Mouse (Mus musculus) MEL (cell line): Measurements from ENCODE around the gene Pld4. TPM values are rescaled to one million over a fixed set of nuclear protein-coding genes. Genes with fewer than 3 reads are reported as not detected.

Source experiments
- DNase-seq: peaks from one replicate; pipeline ENCODE4 v3.0.0; 2011; ENCODE audit warnings: low read depth, low spot score
- H3K27ac ChIP-seq: 2 replicates; pipeline ENCODE4 v1.5.1; 2012; ENCODE audit warnings: low read depth, mild to moderate bottlenecking, control low read depth, low read length, moderate library complexity; ENCODE audit not compliant: control insufficient read depth
- H3K27me3 ChIP-seq, 2 experiments: fragments of 150-350 bp in 1 of 2; sonication (generic) in 1 of 2; 2 replicates each; pipeline ENCODE4 v1.6.1; 2012; ENCODE audit warnings: low read length in 2 of 2, mild to moderate bottlenecking in 2 of 2, improper control_type of control experiment in 1 of 2, moderate library complexity in 1 of 2; ENCODE audit not compliant: insufficient read depth in 2 of 2, control insufficient read depth in 1 of 2
- H3K36me3 ChIP-seq, 2 experiments: 2 replicates each; pipeline ENCODE4 v1.6.1; 2012 to 2014; ENCODE audit warnings: low read length in 2 of 2, improper control_type of control experiment in 1 of 2, inconsistent platforms in 1 of 2, mild to moderate bottlenecking in 1 of 2; ENCODE audit not compliant: insufficient read depth in 2 of 2, control insufficient read depth in 1 of 2
- H3K4me1 ChIP-seq, 2 experiments: fragments of 150-350 bp in 1 of 2; sonication (generic) in 1 of 2; 2 replicates each; pipeline ENCODE4 v1.6.1; 2012; ENCODE audit warnings: low read length in 2 of 2, improper control_type of control experiment in 1 of 2, mild to moderate bottlenecking in 1 of 2; ENCODE audit not compliant: insufficient read depth in 2 of 2, control insufficient read depth in 1 of 2
- H3K4me3 ChIP-seq, 2 experiments: fragments of 150-350 bp in 1 of 2; sonication (generic) in 1 of 2; 2 replicates each; pipeline ENCODE4 v1.5.1; 2012; ENCODE audit warnings: low read depth in 2 of 2, low read length in 2 of 2, mild to moderate bottlenecking in 2 of 2, moderate library complexity in 2 of 2, control low read depth in 1 of 2, improper control_type of control experiment in 1 of 2; ENCODE audit not compliant: control insufficient read depth in 1 of 2, insufficient read depth in 1 of 2
- H3K79me2 ChIP-seq: 2 replicates; pipeline ENCODE4 v1.6.1; 2012; ENCODE audit warnings: mild to moderate bottlenecking, low read length, moderate library complexity; ENCODE audit not compliant: control insufficient read depth, poor library complexity, insufficient read depth
- H3K9ac ChIP-seq: 2 replicates; pipeline ENCODE4 v1.6.1; 2012; ENCODE audit warnings: low read depth, mild to moderate bottlenecking, control low read depth, low read length, moderate library complexity; ENCODE audit not compliant: control insufficient read depth, poor library complexity, severe bottlenecking
- H3K9me3 ChIP-seq: fragments of 150-350 bp; sonication (generic); replicated peaks from 2 replicates; pipeline ENCODE4 v1.6.1; 2012; ENCODE audit warnings: mild to moderate bottlenecking, low read length, improper control_type of control experiment, moderate library complexity; ENCODE audit not compliant: insufficient read depth
- BHLHE40 ChIP-seq: IDR thresholded peaks from 2 replicates; pipeline ENCODE4 v1.6.1; 2012; ENCODE audit warnings: low read depth, mild to moderate bottlenecking, inconsistent platforms, low read length, improper control_type of control experiment, borderline replicate concordance
- CTCF ChIP-seq, 3 experiments: IDR thresholded peaks in 2 of 3; conservative IDR thresholded peaks in 1 of 3; 2 replicates each; pipeline ENCODE4 v1.5.1; 2011 to 2012; ENCODE audit warnings: low read length in 3 of 3, low read depth in 2 of 3, mild to moderate bottlenecking in 2 of 3, improper control_type of control experiment in 1 of 3, inconsistent platforms in 1 of 3, mixed read lengths in 1 of 3, moderate library complexity in 1 of 3; ENCODE audit not compliant: control insufficient read depth in 1 of 3, insufficient read depth in 1 of 3, poor library complexity in 1 of 3, severe bottlenecking in 1 of 3
- HCFC1 ChIP-seq: IDR thresholded peaks from 2 replicates; pipeline ENCODE4 v1.6.1; 2012; ENCODE audit warnings: low read depth, mild to moderate bottlenecking, inconsistent platforms, low read length, improper control_type of control experiment, moderate library complexity
- KAT2A ChIP-seq: conservative IDR thresholded peaks from 2 replicates; pipeline ENCODE4 v1.6.1; 2012; ENCODE audit warnings: low read depth, low read length, improper control_type of control experiment, inconsistent platforms
- MAFK ChIP-seq: IDR thresholded peaks from 2 replicates; pipeline ENCODE4 v1.6.1; 2011; ENCODE audit warnings: low read depth, mild to moderate bottlenecking, low read length, improper control_type of control experiment, borderline replicate concordance
- MAX ChIP-seq: IDR thresholded peaks from 2 replicates; pipeline ENCODE4 v1.6.1; 2011; ENCODE audit warnings: low read length, improper control_type of control experiment
- MYB ChIP-seq: IDR thresholded peaks from 2 replicates; pipeline ENCODE4 v1.6.1; 2011; ENCODE audit warnings: mild to moderate bottlenecking, low read depth, low read length, improper control_type of control experiment
- MYC ChIP-seq: IDR thresholded peaks from 2 replicates; pipeline ENCODE4 v1.6.1; 2011; ENCODE audit warnings: low read depth, mild to moderate bottlenecking, low read length, improper control_type of control experiment, moderate library complexity
- POLR2A ChIP-seq, 2 experiments: IDR thresholded peaks; 2 replicates each; pipeline ENCODE4 v1.6.1; 2011 to 2012; ENCODE audit warnings: low read length in 2 of 2, mild to moderate bottlenecking in 2 of 2, control low read depth in 1 of 2, improper control_type of control experiment in 1 of 2, low read depth in 1 of 2, moderate library complexity in 1 of 2; ENCODE audit not compliant: control insufficient read depth in 1 of 2, insufficient read depth in 1 of 2, poor library complexity in 1 of 2
- POLR2AphosphoS2 ChIP-seq: IDR thresholded peaks from 2 replicates; pipeline ENCODE4 v1.6.1; 2011; ENCODE audit warnings: low read length, improper control_type of control experiment
- RAD21 ChIP-seq: IDR thresholded peaks from 2 replicates; pipeline ENCODE4 v1.6.1; 2011; ENCODE audit warnings: mild to moderate bottlenecking, low read depth, low read length, improper control_type of control experiment
- SMC3 ChIP-seq: IDR thresholded peaks from 2 replicates; pipeline ENCODE4 v1.6.1; 2011; ENCODE audit warnings: low read depth, low read length, improper control_type of control experiment
- TBP ChIP-seq: IDR thresholded peaks from 2 replicates; pipeline ENCODE4 v1.8.0; 2011; ENCODE audit warnings: low read depth, low read length, improper control_type of control experiment
- TCF12 ChIP-seq: IDR thresholded peaks from 2 replicates; pipeline ENCODE4 v1.6.1; 2014; ENCODE audit warnings: low read depth, mild to moderate bottlenecking, inconsistent platforms, low read length, improper control_type of control experiment, moderate library complexity
- USF1 ChIP-seq: IDR thresholded peaks from 2 replicates; pipeline ENCODE4 v1.6.1; 2014; ENCODE audit warnings: low read depth, mild to moderate bottlenecking, inconsistent platforms, low read length, improper control_type of control experiment, moderate library complexity
- USF2 ChIP-seq, 2 experiments: IDR thresholded peaks; 2 replicates each; pipeline ENCODE4 v1.6.1; 2011 to 2012; ENCODE audit warnings: improper control_type of control experiment in 2 of 2, low read length in 2 of 2, borderline replicate concordance in 1 of 2, inconsistent platforms in 1 of 2, low read depth in 1 of 2, mild to moderate bottlenecking in 1 of 2; ENCODE audit not compliant: insufficient read depth in 1 of 2
- ZC3H11A ChIP-seq: IDR thresholded peaks from 2 replicates; pipeline ENCODE4 v1.6.1; 2012; ENCODE audit warnings: low read depth, mild to moderate bottlenecking, inconsistent platforms, low read length, improper control_type of control experiment
- ZKSCAN1 ChIP-seq: IDR thresholded peaks from 2 replicates; pipeline ENCODE4 v1.6.1; 2012; ENCODE audit warnings: low read depth, mild to moderate bottlenecking, inconsistent platforms, low read length, improper control_type of control experiment, moderate library complexity
- ZNF384 ChIP-seq: IDR thresholded peaks from 2 replicates; pipeline ENCODE4 v1.6.1; 2012; ENCODE audit warnings: low read depth, mild to moderate bottlenecking, inconsistent platforms, low read length, improper control_type of control experiment
- polyA plus RNA-seq, 2 experiments: library from polyadenylated mRNA; stranded (reverse) in 1 of 2; unstranded in 1 of 2; fragments of >175 nt in 1 of 2; fragments of >200 nt in 1 of 2; gene quantifications; 2 replicates each; pipeline versions ENCODE4 v1.2.1 to v1.2.4; 2012; ENCODE audit warnings: low replicate concordance in 2 of 2, low read depth in 1 of 2; ENCODE audit not compliant: insufficient read length in 2 of 2, insufficient read depth in 1 of 2, missing spikeins in 1 of 2
- total RNA-seq: library from RNA; depleted of rRNA; stranded (reverse); fragments of 300-350 nt; gene quantifications from 2 replicates; pipeline ENCODE4 v1.2.3, GENCODE M21; 2012

Gene Pld4
- total and polyA plus RNA-seq, 3 experiments = 9.7 to 16.4 TPM; not detected in 1

- peaks cover 0 to 2% of the 10 kb centered on the region in 2 experiments; a peak in 1 of 4 replicates for H3K27me3 ChIP-seq
Measured at GRCm38 (mm10) chr12:112724077-112724805, 36.2 kb upstream of the Pld4 start.

GRCm38 (mm10) chr12:112727801-112728200 lies 32.7 kb upstream of the Pld4 start:
- Histone ChIP-seq H3K36me3 (0 out of 4 replicates have a peak, but pooled peaks cover 0 to 2% of the 10 kb centered on the region in 2 experiments), H3K27ac (no peak overlapping the region), H3K9me3 (no peaks in the 10 kb centered on the region), H3K27me3 (no peaks in the 10 kb centered on the region), H3K4me1 (peaks cover 0 to 9% of the 10 kb centered on the region in 2 experiments; a peak in 3 of 4 replicates), H3K9ac (no peak overlapping the region), H3K4me3 (no peak overlapping the region), H3K79me2 (no peaks in the 10 kb centered on the region)
- DNase-seq = no peak
- no peak for TF ChIP-seq ZC3H11A
- TF ChIP-seq HCFC1 = no peak
- no peak for TF ChIP-seq MAFK
- no peak for TF ChIP-seq TBP
- no peak for TF ChIP-seq TCF12
- TF ChIP-seq KAT2A = no peak
- TF ChIP-seq POLR2AphosphoS2 = no peak
- TF ChIP-seq ZNF384 = no peak
- TF ChIP-seq ZKSCAN1 = no peak
- no peak for TF ChIP-seq MAX
- no peak for TF ChIP-seq BHLHE40

More at GRCm38 (mm10) chr12:112724077-112724805, 36.2 kb upstream of the Pld4 start:
- no peaks in the 10 kb centered on the region; the same call in 1 of the 2 replicates for H3K79me2 ChIP-seq
- peaks cover 0 to 14% of the 10 kb centered on the region in 2 experiments; a peak in 3 of 4 replicates for H3K4me1 ChIP-seq
- TF ChIP-seq USF2 (IDR thresholded peaks at IDR 0.05; ENCODE audit: borderline replicate concordance in 1 of 2, insufficient read depth in 1 of 2, low read depth in 1 of 2, low read length in 2 of 2) (no peak), SMC3 (peak; percentile 52), MAX (peak; percentile 77), USF1 (0 out of 2 replicates have a peak, but pooled peaks have one; percentile 21), POLR2A (IDR thresholded peaks at IDR 0.05; ENCODE audit: control insufficient read depth in 1 of 2, insufficient read depth in 1 of 2, low read depth in 1 of 2, low read length in 2 of 2, poor library complexity in 1 of 2) (no peak), CTCF (IDR thresholded peaks at IDR 0.05 in 2 of 3, conservative IDR thresholded peaks at IDR 0.05 in 1 of 3; ENCODE audit: control insufficient read depth in 1 of 3, insufficient read depth in 1 of 3, low read depth in 2 of 3, low read length in 3 of 3, poor library complexity in 1 of 3, severe bottlenecking in 1 of 3) (peak; percentile 87 to 100 (median 91)), HCFC1 (peak; percentile 17; the same call in 1 of the 2 replicates), RAD21 (peak; percentile 17), MYB (no peak), MYC (peak; percentile 65; the same call in 1 of the 2 replicates)
- peak; percentile 96 for DNase-seq
- H3K36me3 ChIP-seq = 0 out of 4 replicates have a peak, but pooled peaks cover 0 to 2% of the 10 kb centered on the region in 2 experiments
- H3K4me3 ChIP-seq = no peak overlapping the region
- H3K9ac ChIP-seq = no peak overlapping the region
- H3K9me3 ChIP-seq = no peaks in the 10 kb centered on the region
- H3K27ac ChIP-seq = no peak overlapping the region
